Mouse (Mus musculus) forebrain, embryonic 11.5 days (tissue): ENCODE data around the gene Agpat1. TPM values are rescaled to one million over a fixed set of nuclear protein-coding genes. Genes with fewer than 3 reads are reported as not detected.

Experiments used
- ATAC-seq: fragments of 200-750 bp; cut with Nextera tagmentation; replicated peaks from 2 replicates; pipeline ENCODE4 v1.8.0; 2017; ENCODE audit warnings: moderate TSS enrichment; ENCODE audit not compliant: low FRiP score
- DNase-seq: peaks from one replicate; pipeline ENCODE4 v3.0.0-alpha.2; 2017; ENCODE audit warnings: low spot score
- H3K27ac ChIP-seq: fragments of 300-500 bp; sonication (generic); 2 replicates; pipeline ENCODE4 v1.5.1; 2014; ENCODE audit warnings: low read depth, low read length
- H3K27me3 ChIP-seq: fragments of 300-500 bp; sonication (generic); 2 replicates; pipeline ENCODE4 v1.6.1; 2014; ENCODE audit warnings: mild to moderate bottlenecking, low read length, mixed read lengths; ENCODE audit not compliant: control insufficient read depth, insufficient read depth
- H3K36me3 ChIP-seq: fragments of 300-500 bp; sonication (generic); 2 replicates; pipeline ENCODE4 v1.6.1; 2014; ENCODE audit warnings: mild to moderate bottlenecking, low read length, moderate library complexity, mixed read lengths; ENCODE audit not compliant: control insufficient read depth, insufficient read depth
- H3K4me1 ChIP-seq: fragments of 300-500 bp; sonication (generic); replicated peaks from 2 replicates; pipeline ENCODE4 v1.6.1; 2014; ENCODE audit warnings: low read length, mixed read lengths; ENCODE audit not compliant: control insufficient read depth, insufficient read depth
- H3K4me2 ChIP-seq: fragments of 300-500 bp; sonication (generic); 2 replicates; pipeline ENCODE4 v1.6.1; 2014; ENCODE audit warnings: low read depth, mild to moderate bottlenecking, low read length, moderate library complexity, mixed read lengths; ENCODE audit not compliant: severe bottlenecking
- H3K4me3 ChIP-seq: fragments of 300-500 bp; sonication (generic); 2 replicates; pipeline ENCODE4 v1.5.1; 2014; ENCODE audit warnings: low read depth, low read length
- H3K9ac ChIP-seq: fragments of 300-500 bp; sonication (generic); 2 replicates; pipeline ENCODE4 v1.6.1; 2014; ENCODE audit warnings: low read length
- H3K9me3 ChIP-seq: fragments of 300-500 bp; sonication (generic); 2 replicates; pipeline ENCODE4 v1.6.1; 2016; ENCODE audit warnings: low read length, mixed read lengths; ENCODE audit not compliant: control insufficient read depth
- WGBS: fragments of 180-500 bp; shearing (Covaris S2); extraction: QIAGEN DNeasy Blood & Tissue Kit; methylation state at CpG from one replicate; pipeline ENCODE4 v1.1.7; 2014; 5-methylcytosine and 5-hydroxymethylcytosine counted together
- polyA plus RNA-seq: library from polyadenylated mRNA; unstranded; fragments of >200 nt; fragmentation: Nextera tagmentation; extraction: Ambion mirVana; gene quantifications from 2 replicates; pipeline ENCODE4 v1.2.1, GENCODE M21; 2014

Gene Agpat1
- polyA plus RNA-seq, 1 experiment from 2014 or later, result 93.4 TPM

- H3K9ac ChIP-seq, result no peak overlapping the region
- no peaks in the 10 kb centered on the region for H3K36me3 ChIP-seq
- 89% methylated on average over 3 of the region's 3 CpGs for WGBS
- no peak overlapping the region for H3K27ac ChIP-seq
- H3K27me3 ChIP-seq, result no peaks in the 10 kb centered on the region
- H3K4me3 ChIP-seq, result no peak overlapping the region
- H3K4me1 ChIP-seq, result no peaks in the 10 kb centered on the region
- ATAC-seq, result no peak
- no peak for DNase-seq
- no peaks in the 10 kb centered on the region for H3K9me3 ChIP-seq
- H3K4me2 ChIP-seq, result no peak overlapping the region
Observed at GRCm38 (mm10) chr17:34578070-34578469, 26.0 kb upstream of the Agpat1 start.

GRCm38 (mm10) chr17:34582528-34582927, 21.5 kb upstream of the Agpat1 start:
- Histone ChIP-seq H3K36me3 (no peaks in the 10 kb centered on the region), H3K4me1 (peaks cover 7% of the 10 kb centered on the region; the same call in 1 of the 2 replicates), H3K9me3 (no peaks in the 10 kb centered on the region), H3K27ac (no peak overlapping the region), H3K9ac (no peak overlapping the region), H3K4me2 (no peak overlapping the region), H3K27me3 (no peaks in the 10 kb centered on the region), H3K4me3 (no peak overlapping the region)
- 87% methylated on average over 12 of the region's 12 CpGs for WGBS
- no peak for DNase-seq
- no peak for ATAC-seq

- no peaks in the 10 kb centered on the region for H3K27me3 ChIP-seq
- H3K4me2 ChIP-seq, result no peak overlapping the region
- no peak overlapping the region for H3K4me3 ChIP-seq
- ATAC-seq (no peak), DNase-seq (no peak)
- no peak overlapping the region for H3K27ac ChIP-seq
- no peaks in the 10 kb centered on the region for H3K36me3 ChIP-seq
- 58% methylated on average over 7 of the region's 7 CpGs for WGBS
- no peaks in the 10 kb centered on the region for H3K9me3 ChIP-seq
- no peak overlapping the region for H3K9ac ChIP-seq
- peaks cover 10% of the 10 kb centered on the region for H3K4me1 ChIP-seq
Observed at GRCm38 (mm10) chr17:34583397-34583796, 20.7 kb upstream of the Agpat1 start.

- Histone ChIP-seq H3K4me1 (peaks cover 13% of the 10 kb centered on the region), H3K9ac (no peak overlapping the region), H3K36me3 (no peaks in the 10 kb centered on the region), H3K4me2 (no peak overlapping the region), H3K27me3 (no peaks in the 10 kb centered on the region), H3K9me3 (no peaks in the 10 kb centered on the region), H3K4me3 (no peak overlapping the region), H3K27ac (no peak overlapping the region)
- ATAC-seq (no peak), DNase-seq (no peak)
- 77% methylated on average over 8 of the region's 8 CpGs for WGBS
Observed at GRCm38 (mm10) chr17:34583819-34584218, 20.2 kb upstream of the Agpat1 start.

- Histone ChIP-seq H3K27me3 (no peaks in the 10 kb centered on the region), H3K4me3 (no peak overlapping the region), H3K4me2 (no peak overlapping the region), H3K36me3 (no peaks in the 10 kb centered on the region), H3K27ac (no peak overlapping the region), H3K4me1 (peaks cover 21% of the 10 kb centered on the region), H3K9me3 (no peaks in the 10 kb centered on the region), H3K9ac (no peak overlapping the region)
- DNase-seq (no peak), ATAC-seq (no peak)
- WGBS, result 89% methylated on average over 8 of the region's 8 CpGs
Observed at GRCm38 (mm10) chr17:34585121-34585520, 18.9 kb upstream of the Agpat1 start.

- Histone ChIP-seq H3K4me2 (peak overlapping the region; percentile 87), H3K27me3 (no peaks in the 10 kb centered on the region), H3K4me1 (peaks cover 31% of the 10 kb centered on the region), H3K9ac (peak overlapping the region; percentile 80), H3K36me3 (no peaks in the 10 kb centered on the region), H3K4me3 (peak overlapping the region; percentile 64), H3K27ac (peak overlapping the region; percentile 99), H3K9me3 (no peaks in the 10 kb centered on the region)
- peak; percentile 5; the same call in 1 of the 2 replicates for ATAC-seq
- WGBS, result 18% methylated on average over 32 of the region's 32 CpGs
- no peak for DNase-seq
Observed at GRCm38 (mm10) chr17:34585877-34586771, 17.9 kb upstream of the Agpat1 start.

GRCm38 (mm10) chr17:34586796-34587422, 17.2 kb upstream of the Agpat1 start:
- Histone ChIP-seq H3K4me3 (peak overlapping the region; percentile 64), H3K4me2 (peak overlapping the region; percentile 87), H3K9me3 (no peaks in the 10 kb centered on the region), H3K9ac (peak overlapping the region; percentile 80), H3K27me3 (no peaks in the 10 kb centered on the region), H3K4me1 (peaks cover 36% of the 10 kb centered on the region), H3K27ac (peak overlapping the region; percentile 99), H3K36me3 (no peaks in the 10 kb centered on the region)
- under 1% methylated on average over 38 of the region's 38 CpGs for WGBS
- ATAC-seq, result peak; percentile 79
- DNase-seq, result peak; percentile 95

GRCm38 (mm10) chr17:34587423-34587811, 16.6 kb upstream of the Agpat1 start:
- ATAC-seq (peak; percentile 81), DNase-seq (peak; percentile 98)
- H3K4me1 ChIP-seq, result peaks cover 36% of the 10 kb centered on the region
- H3K4me3 ChIP-seq, result peak overlapping the region; percentile 64
- peak overlapping the region; percentile 80 for H3K9ac ChIP-seq
- no peaks in the 10 kb centered on the region for H3K27me3 ChIP-seq
- H3K9me3 ChIP-seq, result no peaks in the 10 kb centered on the region
- WGBS, result under 1% methylated on average over 50 of the region's 50 CpGs
- H3K27ac ChIP-seq, result peak overlapping the region; percentile 99
- H3K4me2 ChIP-seq, result peak overlapping the region; percentile 87
- no peaks in the 10 kb centered on the region for H3K36me3 ChIP-seq
